Mouse (Mus musculus) heart, adult 2 months (tissue): ENCODE results near the gene Sympk.

Experiments
- CTCF ChIP-seq: fragments of 200-600 bp; IDR thresholded peaks from 2 replicates; pipeline ENCODE4 v1.8.1; 2022; ENCODE audit warnings: antibody characterized with exemption, mild to moderate bottlenecking, moderate library complexity
- POLR2A ChIP-seq: fragments of 200-500 bp; IDR thresholded peaks from 2 replicates; pipeline ENCODE4 v1.6.1; 2011; ENCODE audit warnings: mild to moderate bottlenecking, low read depth, low read length, control low read depth; ENCODE audit not compliant: insufficient read depth

DNA sequence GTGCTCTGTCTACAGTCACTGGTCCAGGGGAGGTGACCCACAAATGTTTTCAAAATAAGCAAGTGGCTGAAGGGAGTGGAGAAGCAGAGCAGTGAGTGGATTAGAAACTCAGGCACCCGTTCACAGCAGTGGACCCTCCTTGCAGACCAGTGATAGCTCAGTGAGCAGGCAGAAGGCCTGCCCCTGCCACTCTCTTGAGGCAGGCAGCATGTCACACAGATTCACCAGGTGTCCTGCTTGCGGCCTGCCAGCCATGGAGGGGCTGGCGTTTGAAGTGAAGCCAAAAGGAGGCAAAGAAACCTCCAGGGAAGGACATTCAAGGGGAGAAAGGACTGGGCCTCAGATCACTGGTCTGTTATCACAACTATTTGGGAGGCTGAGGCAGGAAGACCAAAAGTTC, 54.6 kb downstream of the Sympk start:
- TF ChIP-seq CTCF (no peak), POLR2A (no peak)
